Mouse (Mus musculus): Measurements from ENCODE around the gene Kalrn. TPM values are rescaled to one million over a fixed set of nuclear protein-coding genes. Genes with fewer than 3 reads are reported as not detected.

Kalrn gene
- polyA plus RNA-seq, 1 experiment from 2014 or later, result 10.0 TPM

GRCm38 (mm10) chr16:33947664-33948571, 625.4 kb downstream of the Kalrn start:
- WGBS (ENCODE audit: insufficient replicate concordance), result 66% methylated on average over 17 of the region's 17 CpGs
- H3K36me3 ChIP-seq (replicated peaks), result peaks cover 2% of the 10 kb centered on the region; the same call in 1 of the 2 replicates
- peak overlapping the region; percentile 69 for H3K27ac ChIP-seq (replicated peaks)
- H3K4me1 ChIP-seq (replicated peaks), result peaks cover 39% of the 10 kb centered on the region
- H3K9me3 ChIP-seq (replicated peaks), result no peaks in the 10 kb centered on the region
- no peak overlapping the region for H3K9ac ChIP-seq
- H3K4me3 ChIP-seq (replicated peaks), result no peak overlapping the region
- peak; percentile 45 for ATAC-seq (ENCODE audit: insufficient read depth)
- H3K27me3 ChIP-seq, result no peaks in the 10 kb centered on the region
- no peak overlapping the region for H3K4me2 ChIP-seq

DNA sequence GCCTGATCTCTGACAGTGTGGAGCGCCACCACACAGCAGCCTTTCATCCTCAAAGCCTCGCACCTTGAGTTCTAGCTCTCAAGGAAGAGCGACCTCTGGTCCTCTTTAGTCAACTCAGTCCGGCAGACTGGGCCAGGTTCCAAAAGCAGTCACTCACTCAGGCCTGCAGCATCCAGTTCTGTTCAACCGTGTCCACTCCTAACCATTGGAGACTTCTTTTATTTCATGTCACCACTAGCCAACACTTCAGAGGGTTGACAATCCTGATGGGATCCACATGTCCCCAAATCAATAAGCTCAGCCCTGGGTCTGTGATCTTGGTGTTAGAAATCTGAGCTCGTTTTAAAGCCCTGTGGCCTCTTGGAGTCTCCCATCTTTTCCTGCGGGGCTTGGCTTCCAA, 627.3 kb downstream of the Kalrn start:
- H3K27me3 ChIP-seq, result no peaks in the 10 kb centered on the region
- H3K36me3 ChIP-seq (replicated peaks), result no peaks in the 10 kb centered on the region
- H3K9ac ChIP-seq, result no peak overlapping the region
- ATAC-seq (ENCODE audit: insufficient read depth), result no peak
- 55% methylated on average over 7 of the region's 7 CpGs for WGBS (ENCODE audit: insufficient replicate concordance)
- no peak overlapping the region for H3K27ac ChIP-seq (replicated peaks)
- no peak overlapping the region for H3K4me2 ChIP-seq
- H3K9me3 ChIP-seq (replicated peaks), result no peaks in the 10 kb centered on the region
- no peak overlapping the region for H3K4me3 ChIP-seq (replicated peaks)
- H3K4me1 ChIP-seq (replicated peaks), result peaks cover 43% of the 10 kb centered on the region

DNA sequence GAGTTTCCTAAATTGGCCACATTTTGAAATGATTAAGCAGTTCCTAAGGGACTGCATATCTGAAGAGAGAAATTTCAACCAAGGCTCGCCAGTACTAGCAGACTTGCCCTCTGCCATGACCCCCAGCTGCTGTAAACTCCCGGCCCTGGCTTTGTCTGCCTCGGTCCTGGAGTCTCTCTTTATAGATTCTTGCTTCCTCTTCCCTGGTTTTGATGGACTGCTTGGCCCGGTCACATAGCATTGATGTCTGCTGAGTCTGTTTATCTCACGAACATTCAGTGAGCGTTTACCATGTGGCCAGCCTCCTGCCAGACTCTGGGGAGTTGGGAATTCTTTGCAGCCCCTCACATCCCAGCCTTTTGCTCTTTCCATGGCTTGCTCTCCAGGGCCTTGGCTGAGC, 628.6 kb downstream of the Kalrn start:
- Histone ChIP-seq H3K27me3 (no peaks in the 10 kb centered on the region), H3K36me3 (replicated peaks) (no peaks in the 10 kb centered on the region), H3K27ac (replicated peaks) (no peak overlapping the region), H3K9ac (no peak overlapping the region), H3K4me2 (no peak overlapping the region), H3K9me3 (replicated peaks) (no peaks in the 10 kb centered on the region), H3K4me1 (replicated peaks) (peaks cover 39% of the 10 kb centered on the region), H3K4me3 (replicated peaks) (no peak overlapping the region)
- 28% methylated on average over 6 of the region's 6 CpGs for WGBS (ENCODE audit: insufficient replicate concordance)
- no peak for ATAC-seq (ENCODE audit: insufficient read depth)

- ATAC-seq (ENCODE audit: insufficient read depth), result no peak
- H3K27ac ChIP-seq (replicated peaks), result no peak overlapping the region
- H3K9me3 ChIP-seq (replicated peaks), result no peaks in the 10 kb centered on the region
- H3K4me3 ChIP-seq (replicated peaks), result no peak overlapping the region
- H3K27me3 ChIP-seq, result no peaks in the 10 kb centered on the region
- no peaks in the 10 kb centered on the region for H3K36me3 ChIP-seq (replicated peaks)
- H3K4me2 ChIP-seq, result no peak overlapping the region
- peaks cover 33% of the 10 kb centered on the region for H3K4me1 ChIP-seq (replicated peaks)
- H3K9ac ChIP-seq, result no peak overlapping the region
- 65% methylated on average over 4 of the region's 4 CpGs for WGBS (ENCODE audit: insufficient replicate concordance)
Measured at GRCm38 (mm10) chr16:33944126-33944525, 629.2 kb downstream of the Kalrn start.

GRCm38 (mm10) chr16:33943388-33943787, 629.9 kb downstream of the Kalrn start:
- no peaks in the 10 kb centered on the region for H3K27me3 ChIP-seq
- H3K4me2 ChIP-seq, result no peak overlapping the region
- no peak for ATAC-seq (ENCODE audit: insufficient read depth)
- H3K4me1 ChIP-seq (replicated peaks), result peaks cover 27% of the 10 kb centered on the region
- H3K4me3 ChIP-seq (replicated peaks), result no peak overlapping the region
- H3K9me3 ChIP-seq (replicated peaks), result no peaks in the 10 kb centered on the region
- no peak overlapping the region for H3K27ac ChIP-seq (replicated peaks)
- no peaks in the 10 kb centered on the region for H3K36me3 ChIP-seq (replicated peaks)
- WGBS (ENCODE audit: insufficient replicate concordance), result 76% methylated on average over 6 of the region's 6 CpGs
- H3K9ac ChIP-seq, result no peak overlapping the region

GRCm38 (mm10) chr16:33942341-33942740, 631.0 kb downstream of the Kalrn start:
- H3K4me1 ChIP-seq (replicated peaks), result peaks cover 25% of the 10 kb centered on the region
- no peak overlapping the region for H3K9ac ChIP-seq
- ATAC-seq (ENCODE audit: insufficient read depth), result no peak

GRCm38 (mm10) chr16:33941271-33941781, 632.0 kb downstream of the Kalrn start:
- 45% methylated on average over 11 of the region's 11 CpGs for WGBS (ENCODE audit: insufficient replicate concordance)
- Histone ChIP-seq H3K4me3 (replicated peaks) (no peak overlapping the region), H3K27me3 (no peaks in the 10 kb centered on the region), H3K27ac (replicated peaks) (no peak overlapping the region), H3K9ac (no peak overlapping the region), H3K4me2 (no peak overlapping the region), H3K9me3 (replicated peaks) (no peaks in the 10 kb centered on the region), H3K4me1 (replicated peaks) (peaks cover 15% of the 10 kb centered on the region), H3K36me3 (replicated peaks) (no peaks in the 10 kb centered on the region)
- ATAC-seq (ENCODE audit: insufficient read depth), result no peak

More at GRCm38 (mm10) chr16:33942341-33942740, 631.0 kb downstream of the Kalrn start:
- Histone ChIP-seq H3K27ac (replicated peaks) (no peak overlapping the region), H3K36me3 (replicated peaks) (no peaks in the 10 kb centered on the region), H3K27me3 (no peaks in the 10 kb centered on the region), H3K4me2 (no peak overlapping the region), H3K4me3 (replicated peaks) (no peak overlapping the region), H3K9me3 (replicated peaks) (no peaks in the 10 kb centered on the region)
- 63% methylated on average over 11 of the region's 11 CpGs for WGBS (ENCODE audit: insufficient replicate concordance)

GRCm38 (mm10) chr16:33940095-33940494, 633.2 kb downstream of the Kalrn start:
- Histone ChIP-seq H3K9me3 (replicated peaks) (no peaks in the 10 kb centered on the region), H3K4me1 (replicated peaks) (peaks cover 4% of the 10 kb centered on the region; the same call in 1 of the 2 replicates), H3K9ac (no peak overlapping the region), H3K4me2 (no peak overlapping the region), H3K36me3 (replicated peaks) (no peaks in the 10 kb centered on the region), H3K27me3 (no peaks in the 10 kb centered on the region), H3K4me3 (replicated peaks) (no peak overlapping the region), H3K27ac (replicated peaks) (no peak overlapping the region)
- 62% methylated on average over 5 of the region's 5 CpGs for WGBS (ENCODE audit: insufficient replicate concordance)
- ATAC-seq (ENCODE audit: insufficient read depth), result no peak

DNA sequence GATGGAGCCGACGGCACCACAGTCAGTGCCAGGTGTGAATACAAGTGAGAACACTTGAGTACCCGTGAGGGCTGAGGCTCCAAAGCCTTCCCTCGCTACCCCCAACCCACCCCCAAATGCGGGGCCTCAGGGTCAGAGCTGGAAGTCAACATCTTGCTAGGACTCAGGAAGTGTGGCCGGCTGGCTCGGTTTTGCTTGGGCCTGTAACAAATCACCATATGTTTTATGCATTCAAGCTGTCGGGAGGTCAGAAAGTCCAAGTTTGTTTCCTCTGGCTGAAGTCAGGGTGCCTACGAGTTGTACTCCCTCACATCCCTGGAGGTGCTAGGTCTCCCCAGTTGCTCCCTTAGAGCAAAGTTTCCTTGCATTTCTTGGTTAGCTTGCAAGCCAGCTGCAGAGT, 633.7 kb downstream of the Kalrn start:
- H3K4me2 ChIP-seq, result no peak overlapping the region

GRCm38 (mm10) chr16:33939133-33939531, 634.2 kb downstream of the Kalrn start:
- no peaks in the 10 kb centered on the region for H3K9me3 ChIP-seq (replicated peaks)

More for the DNA sequence above, 633.7 kb downstream of the Kalrn start:
- H3K4me3 ChIP-seq (replicated peaks), result no peak overlapping the region
- H3K36me3 ChIP-seq (replicated peaks), result no peaks in the 10 kb centered on the region
- 44% methylated on average over 9 of the region's 9 CpGs for WGBS (ENCODE audit: insufficient replicate concordance)
- no peak overlapping the region for H3K27ac ChIP-seq (replicated peaks)
- no peak overlapping the region for H3K9ac ChIP-seq
- no peaks in the 10 kb centered on the region for H3K27me3 ChIP-seq
- no peak for ATAC-seq (ENCODE audit: insufficient read depth)
- H3K9me3 ChIP-seq (replicated peaks), result no peaks in the 10 kb centered on the region
- peaks cover 4% of the 10 kb centered on the region for H3K4me1 ChIP-seq (replicated peaks)

DNA sequence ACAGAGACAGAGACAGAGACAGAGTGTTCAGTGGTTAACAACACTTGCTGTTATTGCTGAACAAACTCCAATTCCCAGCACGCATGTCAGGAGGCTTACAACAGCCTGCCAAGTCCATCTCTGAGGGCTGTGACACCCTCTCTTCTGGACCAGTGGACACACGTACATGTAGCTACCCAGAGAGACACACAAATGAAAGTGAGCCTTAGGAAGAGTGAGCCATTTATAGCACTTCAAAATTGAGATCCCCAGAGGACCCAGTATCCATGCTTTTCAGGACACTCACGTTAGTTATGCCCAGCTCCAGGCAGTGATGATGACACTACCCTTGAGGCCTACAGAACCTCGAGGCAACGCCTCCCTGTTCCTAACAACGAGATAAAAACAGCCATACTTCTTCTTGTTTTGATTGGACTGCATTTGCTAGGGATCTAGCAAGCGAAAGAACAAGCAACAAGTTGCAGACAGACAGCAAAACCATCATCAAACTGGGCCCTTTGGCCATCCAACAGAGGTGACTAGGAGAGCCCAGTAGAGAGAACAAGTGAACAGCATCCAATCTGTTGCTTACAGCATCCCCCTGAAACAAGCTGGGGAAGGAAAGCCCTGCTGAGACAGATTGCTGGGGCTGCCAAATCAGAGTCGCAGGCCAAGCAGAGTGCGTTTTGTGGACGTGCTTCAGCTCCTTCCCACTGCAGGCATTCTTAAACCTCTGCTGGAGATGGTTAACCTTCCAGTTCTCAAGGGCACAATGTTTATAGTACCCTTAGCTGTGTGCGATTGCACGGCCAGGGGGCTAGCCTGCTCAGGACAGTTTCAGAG, 634.8 kb downstream of the Kalrn start:
- Histone ChIP-seq H3K4me3 (replicated peaks) (no peak overlapping the region), H3K9ac (no peak overlapping the region), H3K36me3 (replicated peaks) (no peaks in the 10 kb centered on the region), H3K9me3 (replicated peaks) (no peaks in the 10 kb centered on the region), H3K27me3 (no peaks in the 10 kb centered on the region), H3K27ac (replicated peaks) (no peak overlapping the region), H3K4me1 (replicated peaks) (peaks cover 15% of the 10 kb centered on the region), H3K4me2 (no peak overlapping the region)
- WGBS (ENCODE audit: insufficient replicate concordance), result 58% methylated on average over 12 of the region's 12 CpGs
- ATAC-seq (ENCODE audit: insufficient read depth), result no peak

More at GRCm38 (mm10) chr16:33939133-33939531, 634.2 kb downstream of the Kalrn start:
- no peak for ATAC-seq (ENCODE audit: insufficient read depth)
- no peak overlapping the region for H3K27ac ChIP-seq (replicated peaks)
- no peak overlapping the region for H3K4me2 ChIP-seq
- H3K27me3 ChIP-seq, result no peaks in the 10 kb centered on the region
- no peaks in the 10 kb centered on the region for H3K36me3 ChIP-seq (replicated peaks)
- no peak overlapping the region for H3K4me3 ChIP-seq (replicated peaks)
- WGBS (ENCODE audit: insufficient replicate concordance), result 48% methylated on average over 2 of the region's 2 CpGs
- peaks cover 10% of the 10 kb centered on the region for H3K4me1 ChIP-seq (replicated peaks)
- H3K9ac ChIP-seq, result no peak overlapping the region
